Mouse (Mus musculus) G1E (cell line): Measurements from ENCODE around the gene Nxpe5.

Experiments
- CTCF ChIP-seq: IDR thresholded peaks from 2 replicates; pipeline ENCODE4 v1.5.1; 2012; ENCODE audit warnings: low read depth, low read length, inconsistent platforms, mixed read lengths
- GATA1 ChIP-seq: IDR thresholded peaks from 2 replicates; pipeline ENCODE4 v1.6.1; 2012; ENCODE audit warnings: borderline replicate concordance, low read length, inconsistent platforms, mixed read lengths

- no peak for TF ChIP-seq CTCF
- no peak for TF ChIP-seq GATA1
Measured at GRCm38 (mm10) chr5:138227367-138227766, 1.7 kb downstream of the Nxpe5 start.
